Mouse (Mus musculus) right cerebral cortex, postnatal 36 days (tissue): ENCODE results near the gene Hus1.

Experiments
- DNase-seq, 2 experiments: peaks; one replicate each; pipeline ENCODE4 v3.0.0; 2022; ENCODE audit warnings: low spot score in 2 of 2, mixed read lengths in 1 of 2

Hus1 gene

DNA sequence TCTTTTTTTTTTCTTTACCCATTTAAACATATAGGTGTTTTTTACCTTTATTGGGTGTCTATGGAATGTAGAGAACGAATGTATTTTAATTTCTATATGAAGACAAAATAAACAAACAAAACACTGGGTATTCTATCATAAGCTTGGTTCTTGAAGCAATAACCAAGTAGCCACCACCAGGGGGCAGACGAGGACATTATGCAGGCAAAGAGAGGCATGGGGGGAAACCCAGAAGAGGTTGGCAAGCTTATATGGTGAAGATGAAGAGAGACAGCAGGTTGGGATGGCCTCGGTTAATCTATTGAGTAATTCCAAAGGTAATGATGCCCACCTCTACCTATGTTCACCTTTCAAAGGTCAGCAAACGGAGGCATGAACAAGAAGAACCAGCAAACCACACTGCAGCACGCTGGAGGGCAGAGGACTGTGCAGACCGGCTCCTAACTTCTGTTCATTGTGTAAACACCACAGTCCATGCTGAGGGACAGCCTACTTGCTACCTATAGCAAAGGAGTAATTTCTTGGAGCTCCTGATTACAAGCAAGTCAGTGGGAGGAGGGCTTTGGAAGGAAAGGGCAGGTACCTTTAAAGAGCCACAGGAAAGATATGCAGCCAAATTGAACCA, 27.6 kb downstream of the Hus1 start:
- peak; percentile 38 to 47 for DNase-seq

DNA sequence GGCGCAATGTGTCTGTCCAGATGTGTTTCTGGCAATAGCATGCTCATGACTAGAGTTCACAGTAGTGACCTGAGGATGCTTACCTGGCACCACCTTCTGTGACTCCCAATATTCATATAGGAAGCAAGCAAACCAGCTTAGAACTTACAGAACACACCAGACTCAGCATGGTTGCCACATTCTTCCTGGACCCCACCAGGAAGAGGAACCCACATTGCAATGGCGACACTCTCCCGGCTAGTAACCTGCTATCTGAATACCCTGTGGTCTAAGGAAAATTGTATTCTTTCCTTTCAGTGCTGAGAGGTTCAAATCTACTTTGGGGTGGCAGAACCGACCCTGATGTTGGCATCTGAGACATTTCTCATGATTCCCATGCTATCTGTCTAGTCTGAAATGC, 32.8 kb downstream of the Hus1 start:
- no peak for DNase-seq

DNA sequence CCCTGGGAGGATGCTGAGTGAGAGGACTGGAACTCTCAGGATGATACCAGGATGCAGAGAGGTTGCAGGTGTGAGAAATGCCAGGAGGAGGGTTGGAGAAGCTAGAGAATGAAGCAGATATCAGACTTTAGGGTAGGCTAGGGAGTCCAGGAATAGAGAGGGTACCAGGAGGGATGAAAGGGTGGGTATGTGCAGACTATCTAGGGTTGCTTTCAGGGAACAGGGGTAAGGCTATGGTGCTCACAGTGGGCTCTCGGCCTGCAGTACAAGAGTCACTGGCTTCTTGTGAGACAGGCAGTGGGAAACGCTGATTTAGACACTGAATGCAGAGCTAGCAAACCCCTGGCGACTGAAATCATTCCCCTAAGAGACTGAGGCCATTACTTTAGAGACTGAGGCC, 37.8 kb downstream of the Hus1 start, which contains the start of gene Pkd1l1:
TSS of gene Pkd1l1 (minus strand) at position 101 of the 400 bp plus-strand sequence.
- DNase-seq: no peak

DNA sequence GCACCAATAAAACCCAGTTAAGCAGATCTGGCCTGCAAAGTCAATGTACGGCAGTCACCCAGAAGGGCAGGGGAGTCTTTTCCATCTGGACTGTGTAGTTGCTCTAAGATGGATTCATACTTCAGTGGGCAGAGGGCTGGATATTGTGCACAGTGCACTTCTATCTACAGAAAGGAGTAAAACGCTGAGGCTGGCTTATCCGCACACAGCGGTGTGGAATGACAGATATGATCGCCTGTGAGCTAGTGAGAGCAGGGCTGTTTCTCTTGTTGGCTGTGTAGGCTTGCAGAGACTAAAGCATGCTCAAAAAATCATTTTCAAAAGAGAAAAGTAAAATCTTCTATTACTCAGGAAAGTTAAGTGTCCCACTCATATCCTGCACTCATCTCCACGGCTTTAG, 38.9 kb downstream of the Hus1 start:
- DNase-seq: no peak

DNA sequence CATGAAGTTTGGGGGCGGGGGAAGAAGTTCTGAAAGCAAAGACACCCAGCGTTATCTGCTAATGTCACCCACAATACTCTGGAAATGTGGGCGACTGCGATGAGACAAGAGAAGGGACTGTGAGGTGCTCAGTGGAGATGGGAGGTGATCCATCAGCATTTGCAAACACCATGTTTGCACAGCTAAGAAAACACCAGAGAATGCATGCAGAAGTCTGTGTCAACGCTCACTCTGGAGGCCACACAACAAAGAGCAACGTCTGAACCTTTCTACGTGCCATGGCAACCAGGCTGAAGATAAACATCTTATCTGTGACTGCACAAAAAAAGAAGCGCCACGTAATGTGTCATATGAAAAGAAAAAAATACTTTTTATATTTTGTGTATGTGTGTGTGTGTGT, 40.5 kb downstream of the Hus1 start:
- no peak for DNase-seq

DNA sequence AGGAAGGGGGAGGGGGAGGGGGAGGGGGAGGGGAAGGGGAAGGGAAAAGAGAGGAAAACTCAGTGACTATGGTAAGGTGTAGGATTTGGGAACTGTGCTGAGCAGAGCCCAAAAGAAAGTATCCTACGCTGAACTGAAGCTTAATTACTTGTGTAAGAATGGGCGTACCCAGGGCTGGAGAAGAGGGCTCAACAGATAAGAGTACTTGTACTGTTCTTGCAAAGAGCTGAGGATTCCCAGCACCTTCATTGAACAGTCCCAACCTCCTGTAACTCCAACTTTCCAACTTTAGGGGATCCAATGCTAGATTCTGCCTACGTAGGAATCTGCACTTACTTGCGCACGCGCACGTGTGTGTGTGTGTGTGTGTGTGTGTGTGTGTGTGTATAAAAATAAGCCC, 42.9 kb downstream of the Hus1 start:
- DNase-seq: no peak

DNA sequence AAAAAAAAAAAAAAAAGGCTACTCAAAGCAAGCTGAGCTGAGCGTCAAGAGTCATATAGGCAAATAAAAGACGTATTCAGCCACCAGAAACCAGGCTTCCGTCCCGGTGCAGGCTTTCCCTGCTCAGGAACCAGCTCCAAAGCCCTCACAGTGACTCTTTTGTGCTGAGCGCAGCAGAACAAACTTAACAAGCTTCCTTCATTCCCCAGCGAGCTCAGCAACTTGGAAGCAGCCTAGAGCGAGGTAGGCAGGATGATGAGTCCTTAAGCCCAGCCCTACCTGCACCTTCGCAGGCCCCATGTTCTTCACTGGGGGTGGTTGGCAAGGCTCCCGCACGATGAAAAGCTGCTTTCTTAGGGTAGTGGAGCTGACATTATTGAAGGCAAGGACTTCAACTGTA, 52.4 kb downstream of the Hus1 start:
- peak in 1 of 2 experiments; percentile 19 for DNase-seq

DNA sequence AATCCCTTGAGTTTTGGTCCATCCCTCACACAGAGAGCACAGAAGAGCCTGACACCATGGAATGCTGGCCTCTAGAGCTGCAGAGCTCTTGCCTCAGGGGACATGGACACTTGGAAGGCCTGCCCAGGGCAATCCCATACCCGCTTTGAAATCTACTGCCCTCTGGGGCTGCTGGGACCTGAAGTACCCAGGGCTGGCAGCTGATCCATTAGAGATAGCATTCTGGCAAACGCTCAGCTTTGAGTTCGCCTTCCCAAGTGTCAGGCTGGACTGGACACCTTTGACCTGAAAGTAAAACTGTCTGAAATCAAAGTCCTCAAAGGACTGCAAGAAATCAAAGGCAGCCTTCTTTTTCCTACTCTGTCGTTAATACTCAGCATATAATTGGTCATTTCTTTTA, 52.9 kb downstream of the Hus1 start:
- no peak for DNase-seq

DNA sequence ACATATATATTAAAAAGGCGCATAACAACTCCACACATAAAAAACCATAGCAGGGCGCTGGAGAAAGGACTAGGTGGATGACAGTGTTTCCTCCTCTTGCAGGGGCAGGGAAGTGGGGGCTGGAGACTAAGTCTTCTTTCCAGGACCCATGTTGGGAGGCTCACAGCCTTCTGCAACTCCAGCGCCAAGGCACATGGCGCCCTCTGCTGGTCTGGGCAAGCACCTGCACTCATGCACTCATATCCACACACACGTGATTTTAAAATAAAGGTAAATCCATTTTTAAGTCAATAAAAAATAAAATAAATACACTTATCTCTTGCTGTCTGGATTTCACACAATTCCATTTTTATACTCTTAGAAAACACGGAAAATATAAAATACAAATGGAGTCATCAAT, 54.0 kb downstream of the Hus1 start:
- no peak for DNase-seq

DNA sequence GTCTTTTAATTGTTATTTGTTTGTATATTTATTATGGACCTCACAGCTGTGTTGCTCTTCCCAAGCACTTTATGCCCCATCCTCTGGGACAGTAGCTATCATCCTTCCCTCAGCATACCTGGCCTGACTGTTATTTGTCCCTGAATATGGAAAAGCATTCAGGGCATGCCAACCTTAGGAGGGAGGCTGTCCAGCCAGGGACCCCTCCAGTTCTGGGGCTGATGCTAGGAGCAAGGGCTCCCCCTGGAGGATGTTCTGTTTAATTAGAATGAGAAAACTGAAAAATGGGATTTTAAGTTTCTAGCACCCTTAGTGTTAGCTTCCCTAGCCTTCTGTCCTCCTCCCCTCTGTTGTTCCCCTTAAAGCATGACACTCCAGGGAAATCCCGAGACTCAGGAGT, 55.3 kb downstream of the Hus1 start:
- DNase-seq: no peak

DNA sequence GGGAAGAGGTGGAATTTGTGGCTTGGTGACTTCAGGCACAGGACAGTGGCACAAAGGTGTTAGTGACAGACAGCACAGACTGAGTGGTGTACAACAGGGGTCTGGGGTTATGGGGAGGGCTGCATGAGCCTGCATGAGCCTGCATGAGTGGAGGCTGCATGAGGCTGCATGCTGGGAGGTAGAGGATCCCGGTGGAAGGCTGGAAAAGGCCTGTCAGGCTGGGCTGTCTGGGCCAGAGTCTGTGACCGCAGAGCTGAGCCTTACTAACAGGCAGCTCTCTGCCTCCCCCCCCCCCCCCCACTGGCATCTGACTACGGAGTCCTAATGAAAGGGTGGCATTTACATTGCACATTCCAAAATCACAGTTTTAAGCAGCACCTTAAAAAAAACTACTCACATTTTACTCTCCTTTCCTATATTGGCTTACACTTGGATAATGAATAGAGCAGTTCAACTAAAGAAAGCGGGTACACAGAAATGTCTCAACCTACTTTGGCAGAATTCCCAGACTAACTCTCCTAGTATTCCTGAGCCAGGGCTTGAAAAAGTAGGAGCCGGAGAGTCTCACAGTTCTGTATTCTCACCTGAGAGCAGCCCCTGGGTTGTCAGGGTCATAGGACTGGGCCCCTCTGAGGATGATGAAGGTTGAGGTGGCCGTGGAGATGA, 61.1 kb downstream of the Hus1 start:
- no peak for DNase-seq

DNA sequence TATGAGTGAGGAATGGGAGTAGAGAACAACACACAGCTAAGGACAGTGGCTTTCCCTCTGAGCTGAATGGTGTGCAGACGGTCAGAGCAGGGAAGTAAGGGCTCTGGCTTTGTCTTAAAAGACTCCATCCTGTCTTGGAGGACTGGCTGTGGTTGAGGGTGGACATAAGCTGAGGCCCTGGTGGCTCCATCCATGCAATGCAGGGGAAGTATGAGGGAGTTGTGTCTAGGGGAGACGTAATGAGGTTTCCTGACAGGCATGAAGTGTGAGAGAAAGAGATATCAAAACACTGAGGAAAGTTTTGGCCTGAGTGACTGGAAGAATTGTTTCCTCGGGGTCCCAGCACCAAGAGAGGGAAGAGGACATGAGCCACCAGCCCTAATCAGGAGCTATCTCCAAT, 62.1 kb downstream of the Hus1 start:
- no peak for DNase-seq

DNA sequence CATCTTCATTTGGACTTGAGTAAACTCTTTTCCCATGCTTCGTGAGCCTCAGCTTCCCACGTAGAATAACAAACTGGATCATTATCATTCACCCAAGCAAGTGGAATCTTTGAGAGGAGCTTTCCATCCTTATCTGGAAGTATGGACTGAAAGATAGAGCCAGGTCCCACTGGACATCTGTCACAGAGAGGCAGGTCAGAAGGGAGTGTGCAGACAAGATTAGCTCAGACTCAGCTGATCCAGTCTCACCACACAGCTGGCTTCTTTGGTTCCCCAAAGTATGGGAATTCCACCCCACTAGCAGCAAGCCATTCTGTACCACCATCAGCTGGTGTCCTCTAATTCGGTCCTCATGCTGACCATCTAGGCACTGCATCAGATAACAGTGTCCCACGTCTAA, 66.9 kb downstream of the Hus1 start:
- DNase-seq: no peak
